Mouse (Mus musculus): ENCODE measurements around the gene Krtap5-3. TPM values are rescaled to one million over a fixed set of nuclear protein-coding genes. Genes with fewer than 3 reads are reported as not detected.
"Not testable (repeated sequence)": the region's sequence is repeated elsewhere in the genome, so short reads cannot be mapped to it uniquely, and the experiment has no call there.

Krtap5-3 gene
- polyA plus RNA-seq, 1 experiment from 2014 or later, result not detected

- Histone ChIP-seq H3K9ac (replicated peaks) (no peak overlapping the region), H3K4me1 (ENCODE audit: insufficient read depth) (no peaks in the 10 kb centered on the region), H3K4me3 (ENCODE audit: low read depth, low read length) (no peak overlapping the region), H3K36me3 (replicated peaks; ENCODE audit: insufficient read depth, low read length) (no peaks in the 10 kb centered on the region), H3K9me3 (ENCODE audit: low read length) (no peaks in the 10 kb centered on the region), H3K27ac (ENCODE audit: low read depth) (no peak overlapping the region), H3K4me2 (ENCODE audit: low read depth, low read length) (no peak overlapping the region), H3K27me3 (ENCODE audit: insufficient read depth, low read length) (no peaks in the 10 kb centered on the region)
- 68% methylated on average over 1 of the region's 1 CpGs for WGBS (ENCODE audit: insufficient replicate concordance)
- no peak for TF ChIP-seq EP300 (IDR thresholded peaks at IDR 0.05; ENCODE audit: low read depth)
- ATAC-seq (no peak), DNase-seq (no peak)
These were observed 22.5 kb upstream of the Krtap5-3 start for GRCm38 (mm10) chr7:142178685-142179084.

DNA sequence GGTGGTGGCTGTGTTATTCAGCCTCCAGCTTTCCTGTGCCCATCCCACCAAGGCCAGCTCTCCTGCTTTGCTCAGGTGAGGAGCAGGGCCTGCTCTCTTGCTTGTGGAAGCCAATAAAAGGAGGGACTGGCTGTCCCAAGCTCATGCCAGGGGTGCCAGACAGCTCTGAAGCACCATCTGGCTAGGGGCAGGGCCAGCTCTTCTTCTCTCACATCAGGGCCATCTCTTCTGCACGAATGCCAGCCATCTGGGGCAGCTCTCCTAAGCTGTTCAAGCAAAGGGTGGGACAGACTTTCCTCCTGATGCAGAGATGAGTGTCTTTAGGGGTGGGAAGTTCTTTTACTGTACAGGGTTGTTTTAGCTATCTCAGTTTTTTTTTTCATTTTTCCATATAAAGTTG is 20.1 kb upstream of the Krtap5-3 start:
- Histone ChIP-seq H3K36me3 (replicated peaks; ENCODE audit: insufficient read depth, low read length) (no peaks in the 10 kb centered on the region), H3K4me2 (ENCODE audit: low read depth, low read length) (no peak overlapping the region), H3K27me3 (ENCODE audit: insufficient read depth, low read length) (no peaks in the 10 kb centered on the region), H3K9ac (replicated peaks) (no peak overlapping the region), H3K9me3 (ENCODE audit: low read length) (no peaks in the 10 kb centered on the region), H3K4me1 (ENCODE audit: insufficient read depth) (no peaks in the 10 kb centered on the region), H3K4me3 (ENCODE audit: low read depth, low read length) (no peak overlapping the region), H3K27ac (ENCODE audit: low read depth) (no peak overlapping the region)
- DNase-seq (no peak), ATAC-seq (no peak)
- no peak for TF ChIP-seq EP300 (IDR thresholded peaks at IDR 0.05; ENCODE audit: low read depth)
- 31% methylated on average over 1 of the region's 1 CpGs for WGBS (ENCODE audit: insufficient replicate concordance)

GRCm38 (mm10) chr7:142188156-142188555 is 13.0 kb upstream of the Krtap5-3 start:
- H3K27ac ChIP-seq (ENCODE audit: low read depth), result no peak overlapping the region
- WGBS (ENCODE audit: insufficient replicate concordance), result 77% methylated on average over 2 of the region's 2 CpGs

DNA sequence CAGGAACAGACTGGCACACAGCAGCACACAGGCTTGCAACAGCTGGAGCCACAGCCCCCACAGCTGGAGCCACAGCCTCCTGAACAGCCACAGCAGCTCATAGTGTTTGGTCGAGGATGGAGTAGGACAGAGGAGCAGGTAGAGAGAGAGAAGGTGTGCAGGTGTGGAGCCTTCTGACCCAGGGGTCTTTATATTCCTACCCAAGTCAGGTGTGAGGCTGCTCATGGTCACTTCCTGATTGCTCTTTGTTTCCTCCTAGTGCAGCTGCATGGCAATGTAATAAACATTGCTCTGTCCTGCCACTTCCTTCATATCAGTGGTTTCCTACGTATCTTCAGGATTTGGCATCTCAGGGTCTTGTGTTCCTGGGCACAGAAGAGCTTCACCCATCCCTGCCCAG is 10.9 kb upstream of the Krtap5-3 start, which contains the start of gene Gm10153:
Gene Gm10153 (minus strand): TSS at position 101 of the 400 bp plus-strand sequence.
- no peak for ATAC-seq
- no peak for TF ChIP-seq EP300 (IDR thresholded peaks at IDR 0.05; ENCODE audit: low read depth)
- no peak for TF ChIP-seq CTCF (IDR thresholded peaks at IDR 0.05; ENCODE audit: low read depth)
- Histone ChIP-seq H3K27ac (ENCODE audit: low read depth) (no peak within 1 kb of the TSS), H3K27me3 (ENCODE audit: insufficient read depth, low read length) (no peaks in the 10 kb centered on the region), H3K4me1 (ENCODE audit: insufficient read depth) (no peaks in the 10 kb centered on the region), H3K4me3 (ENCODE audit: low read depth, low read length) (no peak within 1 kb of the TSS), H3K36me3 (replicated peaks; ENCODE audit: insufficient read depth, low read length) (no peaks in the 10 kb centered on the region), H3K9ac (replicated peaks) (no peak within 1 kb of the TSS), H3K9me3 (ENCODE audit: low read length) (no peaks in the 10 kb centered on the region), H3K4me2 (ENCODE audit: low read depth, low read length) (no peak within 1 kb of the TSS)
- 38% methylated on average over 2 of the region's 2 CpGs for WGBS (ENCODE audit: insufficient replicate concordance)
- no peak for DNase-seq

More at GRCm38 (mm10) chr7:142188156-142188555, 13.0 kb upstream of the Krtap5-3 start:
- DNase-seq (no peak), ATAC-seq (no peak)
- Histone ChIP-seq H3K4me3 (ENCODE audit: low read depth, low read length) (no peak overlapping the region), H3K4me1 (ENCODE audit: insufficient read depth) (no peaks in the 10 kb centered on the region), H3K27me3 (ENCODE audit: insufficient read depth, low read length) (no peaks in the 10 kb centered on the region), H3K9ac (replicated peaks) (no peak overlapping the region), H3K4me2 (ENCODE audit: low read depth, low read length) (no peak overlapping the region), H3K9me3 (ENCODE audit: low read length) (no peaks in the 10 kb centered on the region), H3K36me3 (replicated peaks; ENCODE audit: insufficient read depth, low read length) (no peaks in the 10 kb centered on the region)
- TF ChIP-seq EP300 (IDR thresholded peaks at IDR 0.05; ENCODE audit: low read depth) (no peak), CTCF (IDR thresholded peaks at IDR 0.05; ENCODE audit: low read depth) (no peak)

- 63% methylated on average over 2 of the region's 2 CpGs for WGBS (ENCODE audit: insufficient replicate concordance)
These were observed 2.4 kb upstream of the Krtap5-3 start for GRCm38 (mm10) chr7:142198748-142199147.

DNA sequence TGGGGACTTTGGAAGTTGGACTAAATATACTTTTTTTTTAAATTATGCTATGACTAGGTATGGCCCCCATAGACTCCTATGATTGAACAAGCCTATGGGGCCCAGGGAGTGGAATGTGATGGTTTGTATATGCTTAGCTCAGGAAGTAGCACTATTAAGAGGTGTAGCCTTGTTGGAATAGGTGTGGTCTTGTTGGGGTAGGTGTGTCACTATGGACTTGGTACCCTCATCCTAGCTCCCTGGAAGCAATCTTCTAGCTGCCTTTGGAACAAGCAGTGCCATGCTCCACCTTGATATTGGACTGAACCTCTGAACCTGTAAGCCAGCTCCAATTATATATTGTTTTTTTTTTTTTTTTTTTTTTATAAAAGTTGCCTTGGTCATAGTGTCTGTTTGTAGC is 4.3 kb downstream of the Krtap5-3 start:
- TF ChIP-seq EP300 (IDR thresholded peaks at IDR 0.05; ENCODE audit: low read depth), result no peak
- no peak for TF ChIP-seq CTCF (IDR thresholded peaks at IDR 0.05; ENCODE audit: low read depth)
- no peak for ATAC-seq

More at GRCm38 (mm10) chr7:142198748-142199147, 2.4 kb upstream of the Krtap5-3 start:
- H3K4me3 ChIP-seq (ENCODE audit: low read depth, low read length), result no peak overlapping the region
- no peak overlapping the region for H3K9ac ChIP-seq (replicated peaks)
- no peak overlapping the region for H3K27ac ChIP-seq (ENCODE audit: low read depth)
- no peak for DNase-seq
- no peak for ATAC-seq
- H3K9me3 ChIP-seq (ENCODE audit: low read length), result no peaks in the 10 kb centered on the region
- no peaks in the 10 kb centered on the region for H3K36me3 ChIP-seq (replicated peaks; ENCODE audit: insufficient read depth, low read length)
- TF ChIP-seq EP300 (IDR thresholded peaks at IDR 0.05; ENCODE audit: low read depth) (no peak), CTCF (IDR thresholded peaks at IDR 0.05; ENCODE audit: low read depth) (no peak)
- H3K4me1 ChIP-seq (ENCODE audit: insufficient read depth), result no peaks in the 10 kb centered on the region
- H3K27me3 ChIP-seq (ENCODE audit: insufficient read depth, low read length), result no peaks in the 10 kb centered on the region
- no peak overlapping the region for H3K4me2 ChIP-seq (ENCODE audit: low read depth, low read length)

DNA sequence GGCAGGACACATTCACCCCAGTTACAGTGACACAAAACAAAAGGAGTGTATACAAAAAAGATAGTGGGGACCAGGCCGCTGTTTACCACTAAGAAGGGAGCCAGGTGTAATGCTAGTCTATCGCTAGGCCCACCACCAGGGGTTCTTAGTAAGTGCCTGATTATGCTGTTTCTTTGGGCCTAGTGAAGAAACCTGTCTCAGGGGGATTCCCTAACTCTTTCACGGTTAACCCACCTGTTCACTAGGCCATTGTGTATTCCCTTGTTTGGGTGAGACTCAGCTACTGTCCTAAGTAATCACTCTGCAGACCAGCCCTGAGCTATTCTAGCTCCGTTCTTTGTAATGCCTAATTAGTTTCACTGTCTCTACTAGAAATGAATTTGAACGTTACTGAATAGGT is 5.7 kb downstream of the Krtap5-3 start:
- H3K4me2 ChIP-seq (ENCODE audit: low read depth, low read length); H3K36me3 ChIP-seq (replicated peaks; ENCODE audit: insufficient read depth, low read length); DNase-seq; H3K27me3 ChIP-seq (ENCODE audit: insufficient read depth, low read length); H3K9ac ChIP-seq (replicated peaks); H3K27ac ChIP-seq (ENCODE audit: low read depth); H3K9me3 ChIP-seq (ENCODE audit: low read length); ATAC-seq; H3K4me3 ChIP-seq (ENCODE audit: low read depth, low read length); H3K4me1 ChIP-seq (ENCODE audit: insufficient read depth): not testable (repeated sequence)
- 79% methylated on average over 5 of the region's 5 CpGs for WGBS (ENCODE audit: insufficient replicate concordance)

More for the DNA sequence above, 4.3 kb downstream of the Krtap5-3 start:
- no peak overlapping the region for H3K4me2 ChIP-seq (ENCODE audit: low read depth, low read length)
- H3K4me1 ChIP-seq (ENCODE audit: insufficient read depth), result no peaks in the 10 kb centered on the region
- no peaks in the 10 kb centered on the region for H3K9me3 ChIP-seq (ENCODE audit: low read length)
- no peak for DNase-seq
- no peak overlapping the region for H3K9ac ChIP-seq (replicated peaks)
- H3K4me3 ChIP-seq (ENCODE audit: low read depth, low read length), result no peak overlapping the region
- no peak overlapping the region for H3K27ac ChIP-seq (ENCODE audit: low read depth)
- no peaks in the 10 kb centered on the region for H3K27me3 ChIP-seq (ENCODE audit: insufficient read depth, low read length)
- H3K36me3 ChIP-seq (replicated peaks; ENCODE audit: insufficient read depth, low read length), result no peaks in the 10 kb centered on the region

Measured in liver, postnatal 0 days (tissue).